Mouse (Mus musculus): ENCODE results near the gene Fam241b.

The Fam241b gene

GRCm38 (mm10) chr10:62143820-62144219 lies at the start of gene Fam241b:
Gene Fam241b (minus strand): TSS chr10:62143920.
- no peak for DNase-seq (ENCODE audit: low spot score in 2 of 2)

GRCm38 (mm10) chr10:62192701-62193157 lies 49.0 kb upstream of the Fam241b start:
- peak; percentile 50 to 53 for DNase-seq (ENCODE audit: low spot score in 2 of 2)

- DNase-seq (ENCODE audit: low spot score in 2 of 2) = no peak
Observed at GRCm38 (mm10) chr10:62190821-62191220, 47.1 kb upstream of the Fam241b start.

GRCm38 (mm10) chr10:62189910-62190309 lies 46.2 kb upstream of the Fam241b start:
- no peak for DNase-seq (ENCODE audit: low spot score in 2 of 2)

GRCm38 (mm10) chr10:62189303-62189702 lies 45.6 kb upstream of the Fam241b start:
- DNase-seq (ENCODE audit: low spot score in 2 of 2) = no peak

- DNase-seq (ENCODE audit: low spot score in 2 of 2) = peak; percentile 72 to 88
Observed at GRCm38 (mm10) chr10:62186882-62187281, 43.2 kb upstream of the Fam241b start.

- DNase-seq (ENCODE audit: low spot score in 2 of 2) = peak; percentile 94 to 96
Observed at GRCm38 (mm10) chr10:62183053-62183452, 39.3 kb upstream of the Fam241b start.

GRCm38 (mm10) chr10:62182471-62183014 lies 38.8 kb upstream of the Fam241b start:
- no peak for DNase-seq (ENCODE audit: low spot score in 2 of 2)

GRCm38 (mm10) chr10:62181701-62182100 lies 38.0 kb upstream of the Fam241b start:
- DNase-seq (ENCODE audit: low spot score in 2 of 2) = no peak

GRCm38 (mm10) chr10:62179944-62180343 lies 36.2 kb upstream of the Fam241b start:
- DNase-seq (ENCODE audit: low spot score in 2 of 2) = no peak

- DNase-seq (ENCODE audit: low spot score in 2 of 2) = no peak
Observed at GRCm38 (mm10) chr10:62174533-62175313, 31.0 kb upstream of the Fam241b start.

- no peak for DNase-seq (ENCODE audit: low spot score in 2 of 2)
Observed at GRCm38 (mm10) chr10:62173941-62174448, 30.3 kb upstream of the Fam241b start.

- DNase-seq (ENCODE audit: low spot score in 2 of 2) = no peak
Observed at GRCm38 (mm10) chr10:62172841-62173553, 29.3 kb upstream of the Fam241b start.

- no peak for DNase-seq (ENCODE audit: low spot score in 2 of 2)
Observed at GRCm38 (mm10) chr10:62162410-62162809, 18.7 kb upstream of the Fam241b start.

GRCm38 (mm10) chr10:62149929-62150328 lies 6.2 kb upstream of the Fam241b start:
- no peak for DNase-seq (ENCODE audit: low spot score in 2 of 2)

- no peak for DNase-seq (ENCODE audit: low spot score in 2 of 2)
Observed at GRCm38 (mm10) chr10:62147466-62148248, 3.9 kb upstream of the Fam241b start.

GRCm38 (mm10) chr10:62145957-62146356 lies 2.2 kb upstream of the Fam241b start:
- no peak for DNase-seq (ENCODE audit: low spot score in 2 of 2)

- DNase-seq (ENCODE audit: low spot score in 2 of 2) = no peak
Observed at GRCm38 (mm10) chr10:62138040-62138439, 5.7 kb downstream of the Fam241b start.

GRCm38 (mm10) chr10:62137150-62137549 lies 6.6 kb downstream of the Fam241b start:
- no peak for DNase-seq (ENCODE audit: low spot score in 2 of 2)

GRCm38 (mm10) chr10:62135696-62136470 lies 7.8 kb downstream of the Fam241b start:
- DNase-seq (ENCODE audit: low spot score in 2 of 2) = no peak
